Mouse (Mus musculus): ENCODE results near the gene Chrnb2. TPM values are rescaled to one million over a fixed set of nuclear protein-coding genes. Genes with fewer than 3 reads are reported as not detected.

Chrnb2 gene
- polyA plus RNA-seq, 1 experiment from 2014 or later, result 0.95 TPM

DNA sequence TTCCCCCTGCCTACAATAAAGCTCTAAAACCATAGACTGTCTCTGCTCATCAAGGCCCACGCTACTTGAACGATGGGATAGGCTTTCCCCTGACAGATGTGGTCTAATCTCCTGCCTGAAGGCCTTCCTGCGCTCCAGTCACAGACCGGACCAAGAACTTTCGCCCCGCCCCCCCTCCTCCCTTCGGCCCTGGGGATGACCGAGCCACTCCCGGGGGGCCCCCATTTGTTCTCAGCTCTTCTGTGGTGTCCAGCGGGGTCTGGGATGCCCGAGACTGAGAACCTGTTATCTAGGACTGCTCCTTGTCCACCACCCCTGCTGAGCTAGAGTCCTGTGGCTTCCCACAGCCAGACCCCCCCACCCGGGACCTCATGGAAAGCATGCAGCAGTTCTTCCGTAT, 35.0 kb upstream of the Chrnb2 start:
- no peak for TF ChIP-seq CTCF (IDR thresholded peaks at IDR 0.05; ENCODE audit: low read depth)
- no peak overlapping the region for H3K9ac ChIP-seq (ENCODE audit: low read depth, low read length)

DNA sequence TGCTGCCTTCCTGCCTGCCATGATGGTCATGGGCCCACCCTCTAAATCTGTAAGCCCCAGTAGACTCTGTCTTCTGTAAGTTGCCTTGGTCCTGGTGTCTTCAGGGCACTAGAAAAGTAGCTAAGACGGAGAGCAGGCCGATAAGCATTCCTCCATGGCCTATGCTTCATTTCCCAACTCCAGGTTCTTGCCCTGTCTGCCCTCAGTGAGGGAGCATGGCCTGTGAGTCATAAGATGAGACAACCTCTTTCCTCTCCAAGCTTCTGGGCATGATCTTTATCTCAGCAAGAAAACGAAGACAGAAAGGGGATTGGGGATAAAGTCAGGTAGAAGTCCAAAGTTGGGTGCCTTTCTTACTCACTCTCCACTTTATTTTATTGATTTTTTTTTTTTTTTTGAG, 34.1 kb upstream of the Chrnb2 start:
- Histone ChIP-seq H3K4me1 (replicated peaks; ENCODE audit: control insufficient read depth, insufficient read depth, low read length) (no peaks in the 10 kb centered on the region; the same call in 1 of the 2 replicates), H3K27me3 (replicated peaks; ENCODE audit: control insufficient read depth, insufficient read depth, low read length) (no peaks in the 10 kb centered on the region), H3K36me3 (ENCODE audit: control insufficient read depth, insufficient read depth) (no peaks in the 10 kb centered on the region), H3K4me3 (ENCODE audit: low read depth, low read length) (no peak overlapping the region), H3K27ac (ENCODE audit: low read depth, low read length) (no peak overlapping the region), H3K9ac (ENCODE audit: low read depth, low read length) (no peak overlapping the region), H3K4me2 (replicated peaks; ENCODE audit: low read depth) (no peak overlapping the region), H3K9me3 (ENCODE audit: control insufficient read depth) (no peaks in the 10 kb centered on the region)
- TF ChIP-seq CTCF (IDR thresholded peaks at IDR 0.05; ENCODE audit: low read depth), result no peak
- 66% methylated on average over 3 of the region's 3 CpGs for WGBS
- ATAC-seq, result no peak

More for the DNA sequence above, 35.0 kb upstream of the Chrnb2 start:
- no peak overlapping the region for H3K27ac ChIP-seq (ENCODE audit: low read depth, low read length)
- peak overlapping the region; percentile 41 for H3K4me2 ChIP-seq (replicated peaks; ENCODE audit: low read depth)
- no peaks in the 10 kb centered on the region for H3K36me3 ChIP-seq (ENCODE audit: control insufficient read depth, insufficient read depth)
- no peak overlapping the region for H3K4me3 ChIP-seq (ENCODE audit: low read depth, low read length)
- no peaks in the 10 kb centered on the region for H3K27me3 ChIP-seq (replicated peaks; ENCODE audit: control insufficient read depth, insufficient read depth, low read length)
- no peaks in the 10 kb centered on the region; the same call in 1 of the 2 replicates for H3K4me1 ChIP-seq (replicated peaks; ENCODE audit: control insufficient read depth, insufficient read depth, low read length)
- H3K9me3 ChIP-seq (ENCODE audit: control insufficient read depth), result no peaks in the 10 kb centered on the region
- no peak for ATAC-seq
- WGBS, result 18% methylated on average over 13 of the region's 13 CpGs

DNA sequence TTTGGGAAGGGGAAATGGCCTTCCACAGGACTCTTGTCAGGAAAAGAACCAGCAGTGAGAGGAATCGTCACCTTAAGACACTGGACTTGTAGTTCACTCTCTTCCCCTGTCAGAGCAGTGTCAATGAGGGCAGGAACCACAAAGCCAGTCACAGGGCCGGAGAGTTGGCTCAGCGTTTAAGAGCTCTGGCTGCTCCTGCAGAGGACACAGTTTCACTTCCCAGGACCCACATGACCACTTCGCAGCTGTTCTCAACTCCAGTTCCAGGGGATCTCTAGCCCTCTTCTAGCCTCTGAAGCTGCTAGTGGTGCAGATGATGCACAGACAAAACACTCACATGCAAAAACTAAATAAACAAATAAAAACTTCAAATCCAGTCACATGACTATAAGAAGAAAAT, 31.9 kb upstream of the Chrnb2 start:
- 38% methylated on average over 4 of the region's 4 CpGs for WGBS
- no peak overlapping the region for H3K27ac ChIP-seq (ENCODE audit: low read depth, low read length)
- no peaks in the 10 kb centered on the region for H3K27me3 ChIP-seq (replicated peaks; ENCODE audit: control insufficient read depth, insufficient read depth, low read length)
- H3K36me3 ChIP-seq (ENCODE audit: control insufficient read depth, insufficient read depth), result no peaks in the 10 kb centered on the region
- TF ChIP-seq CTCF (IDR thresholded peaks at IDR 0.05; ENCODE audit: low read depth), result no peak
- no peak for ATAC-seq
- no peaks in the 10 kb centered on the region for H3K4me1 ChIP-seq (replicated peaks; ENCODE audit: control insufficient read depth, insufficient read depth, low read length)
- no peaks in the 10 kb centered on the region for H3K9me3 ChIP-seq (ENCODE audit: control insufficient read depth)
- H3K9ac ChIP-seq (ENCODE audit: low read depth, low read length), result no peak overlapping the region
- H3K4me3 ChIP-seq (ENCODE audit: low read depth, low read length), result no peak overlapping the region
- no peak overlapping the region for H3K4me2 ChIP-seq (replicated peaks; ENCODE audit: low read depth)

DNA sequence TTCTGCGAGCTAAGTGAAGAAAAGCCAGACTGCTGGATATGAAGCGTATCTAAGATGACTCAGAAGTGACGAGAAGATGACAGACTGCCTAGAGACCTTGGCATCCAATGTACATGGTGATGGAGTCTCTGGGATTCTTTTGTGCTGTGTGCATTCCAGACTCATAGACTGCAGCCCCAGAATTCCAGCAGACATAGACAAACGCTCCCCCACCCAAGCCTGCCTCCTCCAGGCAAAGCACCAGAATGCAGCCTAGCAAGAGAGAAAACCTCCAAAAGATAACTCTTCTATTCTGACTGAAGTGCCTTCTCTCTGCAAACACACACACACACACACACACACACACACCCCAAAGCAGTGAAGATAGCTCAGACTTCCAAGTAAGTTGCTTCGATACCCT, 31.3 kb upstream of the Chrnb2 start:
- Histone ChIP-seq H3K27ac (ENCODE audit: low read depth, low read length) (no peak overlapping the region), H3K9me3 (ENCODE audit: control insufficient read depth) (no peaks in the 10 kb centered on the region), H3K9ac (ENCODE audit: low read depth, low read length) (no peak overlapping the region), H3K4me3 (ENCODE audit: low read depth, low read length) (no peak overlapping the region), H3K36me3 (ENCODE audit: control insufficient read depth, insufficient read depth) (no peaks in the 10 kb centered on the region), H3K4me2 (replicated peaks; ENCODE audit: low read depth) (no peak overlapping the region), H3K4me1 (replicated peaks; ENCODE audit: control insufficient read depth, insufficient read depth, low read length) (no peaks in the 10 kb centered on the region), H3K27me3 (replicated peaks; ENCODE audit: control insufficient read depth, insufficient read depth, low read length) (no peaks in the 10 kb centered on the region)
- no peak for ATAC-seq
- WGBS, result 63% methylated on average over 5 of the region's 5 CpGs
- peak; percentile 54 for TF ChIP-seq CTCF (IDR thresholded peaks at IDR 0.05; ENCODE audit: low read depth)

DNA sequence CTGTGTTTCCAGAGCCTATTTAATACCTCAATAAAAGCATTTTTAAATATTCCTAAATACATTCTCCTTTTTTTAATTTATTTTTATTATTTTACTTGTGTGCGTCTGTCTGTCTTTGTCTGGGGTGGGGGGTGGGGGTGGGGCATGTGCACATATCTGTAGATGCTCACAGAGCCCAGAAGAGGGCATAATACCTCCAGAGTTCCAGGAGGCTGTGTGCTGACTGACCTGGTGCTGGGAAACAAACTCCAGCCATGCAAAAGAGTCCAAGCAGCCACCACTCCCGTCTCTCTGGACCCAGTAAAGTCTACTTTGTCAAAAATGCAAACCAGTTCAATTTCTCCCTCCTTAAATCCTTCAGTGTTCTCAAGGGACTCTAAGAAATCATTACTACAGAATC, 30.2 kb upstream of the Chrnb2 start:
- Histone ChIP-seq H3K27ac (ENCODE audit: low read depth, low read length) (no peak overlapping the region), H3K27me3 (replicated peaks; ENCODE audit: control insufficient read depth, insufficient read depth, low read length) (no peaks in the 10 kb centered on the region), H3K9me3 (ENCODE audit: control insufficient read depth) (no peaks in the 10 kb centered on the region), H3K4me1 (replicated peaks; ENCODE audit: control insufficient read depth, insufficient read depth, low read length) (no peaks in the 10 kb centered on the region), H3K36me3 (ENCODE audit: control insufficient read depth, insufficient read depth) (no peaks in the 10 kb centered on the region), H3K9ac (ENCODE audit: low read depth, low read length) (no peak overlapping the region), H3K4me3 (ENCODE audit: low read depth, low read length) (no peak overlapping the region), H3K4me2 (replicated peaks; ENCODE audit: low read depth) (no peak overlapping the region)
- 65% methylated on average over 2 of the region's 2 CpGs for WGBS
- ATAC-seq, result no peak
- 0 out of 2 replicates have a peak, but pooled peaks have one; percentile 14 for TF ChIP-seq CTCF (IDR thresholded peaks at IDR 0.05; ENCODE audit: low read depth)

DNA sequence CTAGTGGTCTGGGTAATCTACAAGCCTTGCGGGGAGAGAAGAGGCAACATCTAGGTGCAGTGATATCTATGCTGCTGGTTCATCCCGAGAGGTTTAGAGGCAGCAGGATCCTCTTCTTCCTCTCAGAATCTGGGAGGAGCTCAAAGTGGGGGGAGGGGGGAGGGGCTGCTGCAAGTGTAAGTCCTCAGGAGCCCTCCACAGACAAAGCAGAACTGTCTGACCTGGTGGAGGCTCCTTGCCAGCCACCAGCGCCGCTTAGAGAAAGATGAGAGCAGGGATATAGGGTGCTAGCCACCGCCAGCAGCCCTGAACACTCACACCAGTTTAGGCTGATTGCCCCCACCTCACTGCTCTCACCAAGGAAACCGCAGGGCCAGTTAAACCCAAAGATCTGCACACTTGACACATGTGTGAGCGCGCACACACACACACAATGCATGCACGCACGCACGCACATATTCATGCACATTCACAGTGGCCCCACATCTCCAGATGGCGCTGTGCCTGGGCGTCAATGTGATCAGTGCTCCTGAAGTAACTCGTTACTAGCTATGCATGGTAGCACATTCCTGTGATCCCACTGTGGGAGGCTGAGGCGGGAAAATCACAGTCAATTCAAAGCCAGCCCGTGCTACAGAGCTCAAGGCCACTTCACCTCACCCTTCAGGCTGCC, 24.4 kb upstream of the Chrnb2 start:
- 77% methylated on average over 16 of the region's 16 CpGs for WGBS
- Histone ChIP-seq H3K27me3 (replicated peaks; ENCODE audit: control insufficient read depth, insufficient read depth, low read length) (no peaks in the 10 kb centered on the region), H3K4me3 (ENCODE audit: low read depth, low read length) (no peak overlapping the region), H3K27ac (ENCODE audit: low read depth, low read length) (no peak overlapping the region), H3K4me2 (replicated peaks; ENCODE audit: low read depth) (no peak overlapping the region), H3K4me1 (replicated peaks; ENCODE audit: control insufficient read depth, insufficient read depth, low read length) (no peaks in the 10 kb centered on the region), H3K9ac (ENCODE audit: low read depth, low read length) (no peak overlapping the region), H3K36me3 (ENCODE audit: control insufficient read depth, insufficient read depth) (no peaks in the 10 kb centered on the region), H3K9me3 (ENCODE audit: control insufficient read depth) (no peaks in the 10 kb centered on the region)
- ATAC-seq, result no peak
- peak; percentile 30; the same call in 1 of the 2 replicates for TF ChIP-seq CTCF (IDR thresholded peaks at IDR 0.05; ENCODE audit: low read depth)
